Mouse (Mus musculus) heart, embryonic 14.5 days (tissue): ENCODE measurements around the gene Rhox3h. TPM values are rescaled to one million over a fixed set of nuclear protein-coding genes. Genes with fewer than 3 reads are reported as not detected.
"Not testable (repeated sequence)": the region's sequence is repeated elsewhere in the genome, so short reads cannot be mapped to it uniquely, and the experiment has no call there.

Experiments
- ATAC-seq: fragments of 200-750 bp; cut with Nextera tagmentation; 2 replicates; pipeline ENCODE4 v1.8.0; 2017; ENCODE audit warnings: low read depth, moderate TSS enrichment; ENCODE audit not compliant: insufficient number of reproducible peaks, insufficient read depth, low FRiP score
- H3K27ac ChIP-seq, 2 experiments: fragments of 200-500 bp in 1 of 2; fragments of 300-500 bp in 1 of 2; sonication (generic) in 1 of 2; replicated peaks in 1 of 2; 2 replicates each; pipeline ENCODE4 v1.5.1; 2012 to 2014; ENCODE audit warnings: low read depth in 2 of 2, low read length in 2 of 2, control low read depth in 1 of 2, mild to moderate bottlenecking in 1 of 2, mixed read lengths in 1 of 2; ENCODE audit not compliant: control insufficient read depth in 1 of 2, insufficient read depth in 1 of 2
- H3K27me3 ChIP-seq: fragments of 300-500 bp; sonication (generic); 2 replicates; pipeline ENCODE4 v1.6.1; 2014; ENCODE audit warnings: mild to moderate bottlenecking, low read length, control low read depth; ENCODE audit not compliant: control insufficient read depth, insufficient read depth
- H3K36me3 ChIP-seq: fragments of 300-500 bp; sonication (generic); 2 replicates; pipeline ENCODE4 v1.6.1; 2014; ENCODE audit warnings: mild to moderate bottlenecking, control low read depth, low read length, mixed read lengths; ENCODE audit not compliant: control insufficient read depth, insufficient read depth
- H3K4me1 ChIP-seq, 2 experiments: fragments of 200-500 bp in 1 of 2; fragments of 300-500 bp in 1 of 2; sonication (generic) in 1 of 2; 2 replicates each; pipeline ENCODE4 v1.6.1; 2012 to 2014; ENCODE audit warnings: low read length in 2 of 2, control low read depth in 1 of 2, mixed read lengths in 1 of 2; ENCODE audit not compliant: control insufficient read depth in 2 of 2, insufficient read depth in 2 of 2
- H3K4me2 ChIP-seq: fragments of 300-500 bp; sonication (generic); 2 replicates; pipeline ENCODE4 v1.6.1; 2014; ENCODE audit warnings: mild to moderate bottlenecking, low read length
- H3K4me3 ChIP-seq, 2 experiments: fragments of 200-500 bp in 1 of 2; fragments of 300-500 bp in 1 of 2; sonication (generic) in 1 of 2; 2 replicates each; pipeline ENCODE4 v1.5.1; 2012 to 2014; ENCODE audit warnings: low read length in 2 of 2, mild to moderate bottlenecking in 2 of 2, control low read depth in 1 of 2, low read depth in 1 of 2, moderate library complexity in 1 of 2; ENCODE audit not compliant: control insufficient read depth in 1 of 2, insufficient read depth in 1 of 2
- H3K9ac ChIP-seq: fragments of 300-500 bp; sonication (generic); 2 replicates; pipeline ENCODE4 v1.6.1; 2014; ENCODE audit warnings: mild to moderate bottlenecking, low read length
- H3K9me3 ChIP-seq: fragments of 300-500 bp; sonication (generic); 2 replicates; pipeline ENCODE4 v1.6.1; 2016; ENCODE audit warnings: low read length, control low read depth; ENCODE audit not compliant: control insufficient read depth
- WGBS: fragments of 180-500 bp; shearing (Covaris S2); extraction: QIAGEN DNeasy Blood & Tissue Kit; methylation state at CpG from one replicate; pipeline ENCODE4 v1.1.7; 2014; 5-methylcytosine and 5-hydroxymethylcytosine counted together
- polyA plus RNA-seq: library from polyadenylated mRNA; unstranded; fragments of >200 nt; fragmentation: Nextera tagmentation; extraction: Ambion mirVana; gene quantifications from 2 replicates; pipeline ENCODE4 v1.2.1, GENCODE M21; 2014

The Rhox3h gene
- polyA plus RNA-seq = not detected in 2 replicates

GRCm38 (mm10) chrX:37668664-37669063 lies at the start of gene Rhox3h:
Gene Rhox3h, minus strand, starts transcription at chrX:37668764.
- H3K27ac ChIP-seq, H3K4me1 ChIP-seq, H3K9ac ChIP-seq, H3K27me3 ChIP-seq, H3K9me3 ChIP-seq, H3K4me2 ChIP-seq, ATAC-seq, H3K36me3 ChIP-seq, H3K4me3 ChIP-seq: not testable (repeated sequence)
- WGBS = 75% methylated on average over 1 of the region's 3 CpGs

- H3K27me3 ChIP-seq = no peaks in the 10 kb centered on the region
- H3K27ac ChIP-seq = no peak overlapping the region
- no peak overlapping the region for H3K4me3 ChIP-seq
- WGBS = 70% methylated on average over 3 of the region's 3 CpGs
- no peak for ATAC-seq
- H3K9me3 ChIP-seq = no peaks in the 10 kb centered on the region
- H3K36me3 ChIP-seq = no peaks in the 10 kb centered on the region
- H3K4me2 ChIP-seq = no peak overlapping the region
- H3K4me1 ChIP-seq = no peaks in the 10 kb centered on the region
- H3K9ac ChIP-seq = no peak overlapping the region
These were observed 33.3 kb upstream of the Rhox3h start for GRCm38 (mm10) chrX:37701821-37702387.

GRCm38 (mm10) chrX:37692261-37692660 lies 23.7 kb upstream of the Rhox3h start:
- H3K36me3 ChIP-seq = no peaks in the 10 kb centered on the region
- no peaks in the 10 kb centered on the region for H3K4me1 ChIP-seq
- no peak overlapping the region for H3K27ac ChIP-seq
- H3K4me3 ChIP-seq = no peak overlapping the region
- 71% methylated on average over 2 of the region's 2 CpGs for WGBS
- H3K9me3 ChIP-seq = no peaks in the 10 kb centered on the region
- no peaks in the 10 kb centered on the region for H3K27me3 ChIP-seq
- no peak for ATAC-seq
- H3K4me2 ChIP-seq = no peak overlapping the region
- H3K9ac ChIP-seq = no peak overlapping the region

GRCm38 (mm10) chrX:37683031-37683715 lies 14.6 kb upstream of the Rhox3h start:
- no peak for ATAC-seq
- no peaks in the 10 kb centered on the region for H3K27me3 ChIP-seq
- H3K4me2 ChIP-seq = no peak overlapping the region
- H3K27ac ChIP-seq = no peak overlapping the region
- H3K4me1 ChIP-seq = no peaks in the 10 kb centered on the region
- 79% methylated on average over 24 of the region's 24 CpGs for whole genome bisulfite sequencing
- no peak overlapping the region for H3K4me3 ChIP-seq
- no peaks in the 10 kb centered on the region for H3K9me3 ChIP-seq
- H3K36me3 ChIP-seq = no peaks in the 10 kb centered on the region
- no peak overlapping the region for H3K9ac ChIP-seq

- H3K4me3 ChIP-seq, H3K4me2 ChIP-seq, H3K27ac ChIP-seq, ATAC-seq, H3K36me3 ChIP-seq, H3K9me3 ChIP-seq, H3K4me1 ChIP-seq, H3K9ac ChIP-seq, H3K27me3 ChIP-seq: not testable (repeated sequence)
- WGBS = 78% methylated on average over 8 of the region's 8 CpGs
These were observed 4.6 kb upstream of the Rhox3h start, which contains the start of gene Rhox2h for GRCm38 (mm10) chrX:37673177-37673576. Gene Rhox2h, minus strand, starts transcription at chrX:37673277.

GRCm38 (mm10) chrX:37651227-37651626 lies 17.3 kb downstream of the Rhox3h start, which contains the start of gene Rhox4g:
Gene Rhox4g, minus strand, starts transcription at chrX:37651327.
- H3K4me3 ChIP-seq, ATAC-seq: not testable (repeated sequence)
- WGBS = 88% methylated on average over 16 of the region's 20 CpGs

GRCm38 (mm10) chrX:37643370-37643769 lies 25.2 kb downstream of the Rhox3h start, which contains the start of gene Rhox2g:
Gene Rhox2g, minus strand, starts transcription at chrX:37643470.
- ATAC-seq, H3K27me3 ChIP-seq: not testable (repeated sequence)
- 85% methylated on average over 6 of the region's 6 CpGs for WGBS

More at GRCm38 (mm10) chrX:37651227-37651626, 17.3 kb downstream of the Rhox3h start, which contains the start of gene Rhox4g:
- H3K27ac ChIP-seq, H3K4me2 ChIP-seq, H3K4me1 ChIP-seq, H3K36me3 ChIP-seq, H3K9me3 ChIP-seq, H3K9ac ChIP-seq, H3K27me3 ChIP-seq: not testable (repeated sequence)

More at GRCm38 (mm10) chrX:37643370-37643769, 25.2 kb downstream of the Rhox3h start, which contains the start of gene Rhox2g:
- not testable (repeated sequence) for H3K4me1 ChIP-seq, H3K9me3 ChIP-seq, H3K27ac ChIP-seq, H3K36me3 ChIP-seq, H3K9ac ChIP-seq, H3K4me2 ChIP-seq, H3K4me3 ChIP-seq
